Mouse (Mus musculus) kidney, postnatal 0 days (tissue): ENCODE measurements around the gene Vmn1r199. TPM values are rescaled to one million over a fixed set of nuclear protein-coding genes. Genes with fewer than 3 reads are reported as not detected.
"Not testable (repeated sequence)": the region's sequence is repeated elsewhere in the genome, so short reads cannot be mapped to it uniquely, and the experiment has no call there.

ENCODE experiments used
- ATAC-seq: fragments of 200-750 bp; cut with Nextera tagmentation; replicated peaks from 2 replicates; pipeline ENCODE4 v1.8.0; 2017; ENCODE audit warnings: low read depth, moderate number of reproducible peaks, moderate TSS enrichment, moderate library complexity; ENCODE audit not compliant: low FRiP score
- DNase-seq: peaks from one replicate; pipeline ENCODE4 v3.0.0-alpha.2; 2016; ENCODE audit warnings: low spot score
- H3K27ac ChIP-seq: fragments of 300-500 bp; sonication (generic); 2 replicates; pipeline ENCODE4 v1.5.1; 2014; ENCODE audit warnings: mild to moderate bottlenecking
- H3K27me3 ChIP-seq: fragments of 300-500 bp; sonication (generic); 2 replicates; pipeline ENCODE4 v1.6.1; 2014; ENCODE audit warnings: low read length, mixed read lengths; ENCODE audit not compliant: insufficient read depth
- H3K36me3 ChIP-seq: fragments of 300-500 bp; sonication (generic); 2 replicates; pipeline ENCODE4 v1.6.1; 2014; ENCODE audit warnings: low read length, mixed read lengths; ENCODE audit not compliant: insufficient read depth
- H3K4me1 ChIP-seq: fragments of 300-500 bp; sonication (generic); replicated peaks from 2 replicates; pipeline ENCODE4 v1.6.1; 2014; ENCODE audit warnings: antibody characterized with exemption, low read length, mixed read lengths; ENCODE audit not compliant: insufficient read depth
- H3K4me2 ChIP-seq: fragments of 300-500 bp; sonication (generic); 2 replicates; pipeline ENCODE4 v1.6.1; 2014; ENCODE audit warnings: mild to moderate bottlenecking, low read length, moderate library complexity, mixed read lengths
- H3K4me3 ChIP-seq: fragments of 300-500 bp; sonication (generic); replicated peaks from 2 replicates; pipeline ENCODE4 v1.5.1; 2014; ENCODE audit warnings: low read depth, low read length
- H3K9ac ChIP-seq: fragments of 300-500 bp; sonication (generic); 2 replicates; pipeline ENCODE4 v1.6.1; 2014; ENCODE audit warnings: low read depth, low read length
- H3K9me3 ChIP-seq: fragments of 300-500 bp; sonication (generic); replicated peaks from 2 replicates; pipeline ENCODE4 v1.6.1; 2016; ENCODE audit warnings: low read length, inconsistent platforms, mixed read lengths
- CTCF ChIP-seq: IDR thresholded peaks from 2 replicates; pipeline ENCODE4 v1.5.1; 2016; ENCODE audit warnings: antibody characterized with exemption, low read depth, mild to moderate bottlenecking, moderate library complexity
- WGBS: fragments of 180-500 bp; shearing (Covaris S2); extraction: QIAGEN DNeasy Blood & Tissue Kit; methylation state at CpG from one replicate; pipeline ENCODE4 v1.1.7; 2014; 5-methylcytosine and 5-hydroxymethylcytosine counted together
- polyA plus RNA-seq: library from polyadenylated mRNA; unstranded; fragments of >200 nt; fragmentation: Nextera tagmentation; extraction: Ambion mirVana; gene quantifications from 2 replicates; pipeline ENCODE4 v1.2.1, GENCODE M21; 2015

Vmn1r199 gene
- polyA plus RNA-seq: not detected in 2 replicates

GRCm38 (mm10) chr13:22379518-22379917 is at the start of gene Vmn1r199:
Gene Vmn1r199, plus strand, starts transcription at chr13:22379818.
- Histone ChIP-seq H3K27me3 (no peaks in the 10 kb centered on the region), H3K4me1 (no peaks in the 10 kb centered on the region), H3K9ac (no peak within 1 kb of the TSS), H3K9me3 (no peaks in the 10 kb centered on the region), H3K4me3 (no peak within 1 kb of the TSS), H3K27ac (no peak within 1 kb of the TSS), H3K36me3 (no peaks in the 10 kb centered on the region), H3K4me2 (no peak within 1 kb of the TSS)
- ATAC-seq: no peak
- TF ChIP-seq CTCF: no peak
- no peak for DNase-seq
- WGBS: 84% methylated on average over 2 of the region's 2 CpGs

- H3K36me3 ChIP-seq: no peaks in the 10 kb centered on the region
- no peak for ATAC-seq
- 71% methylated on average over 2 of the region's 2 CpGs for WGBS
- H3K27ac ChIP-seq: no peak overlapping the region
- no peaks in the 10 kb centered on the region for H3K4me1 ChIP-seq
- DNase-seq: no peak
- no peak overlapping the region for H3K9ac ChIP-seq
- H3K27me3 ChIP-seq: no peaks in the 10 kb centered on the region
- no peaks in the 10 kb centered on the region for H3K9me3 ChIP-seq
- no peak overlapping the region for H3K4me2 ChIP-seq
- no peak for TF ChIP-seq CTCF
- H3K4me3 ChIP-seq: no peak overlapping the region
Measured at GRCm38 (mm10) chr13:22333269-22333668, 46.3 kb upstream of the Vmn1r199 start.

DNA sequence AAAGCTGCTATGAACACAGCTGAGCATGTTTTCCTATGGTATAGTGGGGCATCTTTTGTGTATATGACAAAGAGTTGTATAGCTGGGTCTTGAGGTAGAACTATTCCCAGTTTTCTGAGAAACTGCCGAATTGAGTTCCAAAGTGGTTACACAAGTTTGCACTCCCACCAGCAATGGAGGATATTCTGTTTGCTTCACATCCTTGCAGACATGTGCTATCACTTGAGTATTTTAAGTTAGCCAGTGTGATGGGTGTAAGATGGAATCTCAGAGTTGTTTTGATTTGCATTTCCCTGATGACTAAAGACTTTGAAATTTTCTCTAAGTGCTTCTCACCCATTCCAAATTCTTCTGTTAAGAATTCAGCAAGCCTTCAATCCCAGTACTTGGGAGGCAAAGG is 44.1 kb upstream of the Vmn1r199 start:
- Histone ChIP-seq H3K36me3 (no peaks in the 10 kb centered on the region), H3K27me3 (no peaks in the 10 kb centered on the region), H3K4me1 (no peaks in the 10 kb centered on the region), H3K27ac (no peak overlapping the region), H3K9me3 (no peaks in the 10 kb centered on the region), H3K4me3 (no peak overlapping the region), H3K9ac (no peak overlapping the region), H3K4me2 (no peak overlapping the region)
- no peak for DNase-seq
- ATAC-seq: no peak
- no peak for TF ChIP-seq CTCF
- WGBS: 92% methylated on average over 1 of the region's 1 CpGs

- 35% methylated on average over 1 of the region's 1 CpGs for WGBS
- Histone ChIP-seq H3K27me3 (no peaks in the 10 kb centered on the region), H3K9ac (no peak within 1 kb of the TSS), H3K27ac (no peak within 1 kb of the TSS), H3K4me2 (no peak within 1 kb of the TSS), H3K9me3 (no peaks in the 10 kb centered on the region), H3K4me3 (no peak within 1 kb of the TSS), H3K36me3 (no peaks in the 10 kb centered on the region), H3K4me1 (no peaks in the 10 kb centered on the region)
- no peak for TF ChIP-seq CTCF
- DNase-seq (no peak), ATAC-seq (no peak)
Measured at GRCm38 (mm10) chr13:22350064-22350463, 29.6 kb upstream of the Vmn1r199 start, which contains the start of gene Vmn1r198. Gene Vmn1r198, plus strand, starts transcription at chr13:22350364.

DNA sequence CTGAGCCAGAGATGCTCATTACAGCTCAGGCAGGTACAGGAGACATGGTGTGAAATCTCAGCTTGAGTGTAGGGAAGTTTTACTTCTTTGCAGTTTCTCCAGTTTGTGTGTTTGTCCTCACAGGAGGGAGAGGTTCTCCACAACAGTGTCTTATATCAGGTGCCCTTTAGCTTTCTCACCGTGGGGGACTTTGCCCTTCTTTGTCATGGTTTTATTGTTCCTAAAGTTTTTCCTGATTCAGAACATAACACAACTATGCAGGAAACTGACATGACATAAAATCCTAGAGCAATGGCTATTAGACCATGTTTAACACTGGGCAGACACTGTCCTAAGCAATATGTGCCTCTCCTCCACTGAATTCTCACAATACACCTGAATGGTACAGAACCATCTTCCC is 28.8 kb upstream of the Vmn1r199 start:
- no peaks in the 10 kb centered on the region for H3K9me3 ChIP-seq
- no peak for TF ChIP-seq CTCF
- H3K27me3 ChIP-seq: no peaks in the 10 kb centered on the region
- H3K4me1 ChIP-seq: no peaks in the 10 kb centered on the region
- no peak overlapping the region for H3K9ac ChIP-seq
- no peak overlapping the region for H3K27ac ChIP-seq
- no peaks in the 10 kb centered on the region for H3K36me3 ChIP-seq
- no peak for ATAC-seq
- DNase-seq: no peak
- no peak overlapping the region for H3K4me2 ChIP-seq
- no peak overlapping the region for H3K4me3 ChIP-seq
- 59% methylated on average over 1 of the region's 1 CpGs for WGBS

DNA sequence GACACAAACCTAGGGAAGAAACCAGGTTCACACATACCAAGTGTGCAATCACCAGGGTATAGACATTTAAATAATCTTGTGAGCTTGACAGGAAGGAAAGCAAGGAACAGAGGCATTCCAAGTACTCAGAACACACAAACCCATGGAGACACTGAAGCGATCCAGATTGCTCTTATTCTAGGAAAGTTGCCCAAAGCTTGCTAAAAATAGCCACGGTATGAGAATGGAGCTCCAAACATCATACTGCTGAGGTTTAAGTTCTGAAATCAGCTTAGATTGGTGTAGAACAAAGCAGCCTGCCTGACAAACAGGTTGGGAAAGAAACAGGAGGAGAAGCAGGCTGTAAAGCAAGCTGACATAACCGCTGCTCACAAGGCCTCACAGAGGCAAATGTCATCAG is 1.5 kb downstream of the Vmn1r199 start:
- ATAC-seq, H3K27ac ChIP-seq, H3K36me3 ChIP-seq, H3K9me3 ChIP-seq, H3K27me3 ChIP-seq, H3K4me1 ChIP-seq, H3K9ac ChIP-seq, H3K4me2 ChIP-seq, H3K4me3 ChIP-seq: not testable (repeated sequence)
- DNase-seq: peak; percentile 56
- WGBS: 50% methylated on average over 3 of the region's 3 CpGs

- Histone ChIP-seq H3K4me1 (no peaks in the 10 kb centered on the region), H3K27me3 (no peaks in the 10 kb centered on the region), H3K9ac (no peak overlapping the region), H3K36me3 (no peaks in the 10 kb centered on the region), H3K9me3 (no peaks in the 10 kb centered on the region), H3K4me2 (no peak overlapping the region), H3K4me3 (no peak overlapping the region), H3K27ac (no peak overlapping the region)
- no peak for TF ChIP-seq CTCF
- no peak for DNase-seq
- ATAC-seq: no peak
- 82% methylated on average over 3 of the region's 3 CpGs for WGBS
Measured at GRCm38 (mm10) chr13:22383401-22383800, 3.8 kb downstream of the Vmn1r199 start.
